Mouse (Mus musculus): ENCODE measurements around the gene Arhgap24.

Gene Arhgap24

GRCm38 (mm10) chr5:102578431-102578830, 97.2 kb downstream of the Arhgap24 start:
- DNase-seq (ENCODE audit: low spot score in 2 of 2) = no peak

- DNase-seq (ENCODE audit: low spot score in 2 of 2) = no peak
These were observed 101.7 kb downstream of the Arhgap24 start for GRCm38 (mm10) chr5:102582864-102583410.

DNA sequence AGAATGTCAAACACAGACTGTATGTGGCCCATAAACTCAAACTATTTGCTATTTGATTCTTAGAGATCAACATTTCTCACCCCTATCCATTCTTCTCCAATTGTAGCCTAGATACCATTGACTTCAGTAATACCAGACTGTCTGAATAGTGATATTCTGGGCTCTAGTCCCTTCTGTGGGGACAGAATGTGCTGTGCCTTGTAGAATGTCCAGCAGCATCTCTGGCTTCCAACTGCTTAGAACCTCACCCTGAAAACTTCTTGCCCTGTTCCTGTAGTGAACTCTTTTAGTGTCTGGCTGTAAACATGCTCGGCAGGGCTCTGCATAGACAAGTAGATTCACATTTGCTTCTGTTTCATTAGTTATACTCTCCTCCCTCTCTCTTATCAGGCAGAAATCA, 110.2 kb downstream of the Arhgap24 start:
- DNase-seq (ENCODE audit: low spot score in 2 of 2) = no peak

DNA sequence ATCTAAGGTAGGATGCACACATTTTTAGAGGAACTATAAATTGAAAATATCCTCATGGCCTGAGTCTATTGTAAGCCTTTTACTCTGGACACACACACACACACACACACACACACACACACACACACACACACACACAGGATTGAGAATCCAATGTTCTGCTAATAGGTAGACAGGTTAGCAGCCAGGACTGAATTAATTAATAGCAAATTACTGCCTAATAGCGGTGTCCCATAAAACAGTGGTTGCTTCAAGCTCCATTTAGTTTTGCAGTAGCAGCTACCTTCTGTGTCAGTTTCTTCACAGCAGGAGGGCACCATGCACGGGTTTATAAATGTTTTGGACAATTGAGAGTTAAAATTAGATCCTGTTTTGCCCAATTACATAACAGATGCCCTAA, 111.9 kb downstream of the Arhgap24 start:
- DNase-seq (ENCODE audit: low spot score in 2 of 2) = no peak

DNA sequence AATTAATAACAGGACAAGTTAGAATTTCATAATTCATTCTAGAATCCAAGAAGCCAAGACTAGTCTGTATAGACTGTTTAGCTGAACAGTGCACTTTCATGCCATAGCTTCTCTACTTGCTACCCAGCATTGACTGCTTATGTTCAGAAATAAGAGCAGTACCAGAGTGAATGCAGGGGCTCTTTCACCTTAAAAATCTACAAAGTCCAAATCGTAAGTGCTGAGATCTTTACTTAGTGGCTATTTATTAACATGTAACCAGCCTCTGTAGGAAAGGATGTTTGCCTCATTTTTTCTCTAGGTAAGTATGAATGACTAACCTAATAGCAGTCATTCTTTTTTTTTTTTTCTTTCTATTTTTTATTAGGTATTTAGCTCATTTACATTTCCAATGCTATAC, 117.9 kb downstream of the Arhgap24 start:
- no peak for DNase-seq (ENCODE audit: low spot score in 2 of 2)

GRCm38 (mm10) chr5:102613571-102613970, 132.4 kb downstream of the Arhgap24 start:
- DNase-seq (ENCODE audit: low spot score in 2 of 2) = no peak

DNA sequence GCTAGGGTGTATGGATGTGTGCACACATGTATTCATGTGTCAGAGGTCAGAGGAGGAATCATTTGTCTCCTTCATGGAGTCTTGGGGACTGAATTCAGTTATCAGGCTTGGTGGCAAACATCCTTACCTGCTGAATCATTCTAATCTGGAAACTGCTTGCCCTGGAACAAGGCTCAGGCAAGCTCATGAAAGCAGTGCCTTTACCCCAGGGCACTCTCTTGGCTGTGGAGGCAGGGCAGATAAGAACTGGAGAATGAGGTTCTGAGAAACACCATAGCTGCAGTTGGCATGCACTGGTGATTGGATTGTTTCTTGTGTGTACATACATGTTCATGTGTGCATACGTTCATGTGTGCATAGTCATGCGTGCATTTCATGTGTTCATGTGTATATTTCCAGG, 132.9 kb downstream of the Arhgap24 start:
- DNase-seq (ENCODE audit: low spot score in 2 of 2) = no peak

GRCm38 (mm10) chr5:102615249-102615648, 134.1 kb downstream of the Arhgap24 start:
- no peak for DNase-seq (ENCODE audit: low spot score in 2 of 2)

DNA sequence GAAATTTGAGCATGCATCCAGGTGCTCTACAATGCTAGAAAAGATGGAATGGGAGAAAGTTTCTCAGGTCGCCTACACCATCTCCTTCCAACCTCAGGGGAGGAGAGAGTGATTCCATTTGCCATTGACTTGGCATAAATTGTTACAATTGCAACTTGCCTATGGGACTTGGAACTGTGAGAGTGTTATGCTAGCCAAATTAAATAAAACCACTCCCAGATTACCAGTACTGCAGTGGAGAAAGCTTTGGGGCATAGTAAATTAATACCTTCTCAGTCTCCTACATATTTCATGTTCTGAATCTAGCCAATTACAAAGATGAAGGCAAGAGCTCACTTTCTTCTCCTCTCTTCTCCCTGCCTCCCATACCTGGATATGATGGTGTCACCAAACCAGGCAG, 139.8 kb downstream of the Arhgap24 start:
- DNase-seq (ENCODE audit: low spot score in 2 of 2) = no peak

GRCm38 (mm10) chr5:102623807-102624435, 142.7 kb downstream of the Arhgap24 start:
- no peak for DNase-seq (ENCODE audit: low spot score in 2 of 2)

GRCm38 (mm10) chr5:102626671-102627070, 145.5 kb downstream of the Arhgap24 start:
- no peak for DNase-seq (ENCODE audit: low spot score in 2 of 2)

- no peak for DNase-seq (ENCODE audit: low spot score in 2 of 2)
These were observed 148.2 kb downstream of the Arhgap24 start for GRCm38 (mm10) chr5:102629362-102629771.

DNA sequence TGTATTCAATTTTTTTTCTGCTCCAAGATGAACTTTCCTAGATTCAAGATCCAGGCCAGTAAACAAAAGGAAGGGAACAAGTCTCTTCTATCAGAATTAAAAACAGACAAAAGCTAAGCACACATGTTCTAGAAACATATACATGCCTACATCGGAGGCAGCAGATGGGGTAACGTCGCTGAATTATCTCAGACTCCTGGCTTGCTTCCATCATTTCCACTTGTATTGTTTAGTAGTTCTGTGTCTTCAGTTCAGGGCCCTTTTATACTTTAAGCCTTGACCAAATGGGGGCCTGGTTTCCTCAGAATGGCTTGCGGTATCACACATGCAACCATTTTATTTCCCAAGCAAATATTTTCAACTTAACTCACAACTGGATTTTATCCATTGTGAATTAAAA, 154.4 kb downstream of the Arhgap24 start:
- DNase-seq (ENCODE audit: low spot score in 2 of 2) = no peak

GRCm38 (mm10) chr5:102639782-102640559, 158.8 kb downstream of the Arhgap24 start:
- DNase-seq (ENCODE audit: low spot score in 2 of 2) = no peak

DNA sequence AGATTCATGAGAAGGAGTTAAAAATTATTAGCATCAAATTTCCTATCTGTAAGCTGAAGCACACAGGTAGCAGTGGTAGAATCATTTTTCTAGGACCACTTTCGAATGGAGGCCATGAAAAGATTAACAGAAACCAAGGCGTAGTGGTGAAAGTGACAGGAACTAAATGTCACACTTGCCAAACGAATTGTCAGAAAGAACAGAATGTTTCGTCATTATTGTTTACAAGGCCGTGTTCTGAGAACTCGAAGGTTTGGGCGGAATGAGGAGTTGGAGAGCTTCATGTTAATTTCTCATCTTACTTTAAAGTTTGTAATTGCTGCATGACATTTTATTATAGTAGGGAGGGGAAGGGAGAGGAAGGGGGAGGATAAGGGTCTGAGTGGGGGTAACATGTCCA, 162.2 kb downstream of the Arhgap24 start:
- DNase-seq (ENCODE audit: low spot score in 2 of 2) = no peak

DNA sequence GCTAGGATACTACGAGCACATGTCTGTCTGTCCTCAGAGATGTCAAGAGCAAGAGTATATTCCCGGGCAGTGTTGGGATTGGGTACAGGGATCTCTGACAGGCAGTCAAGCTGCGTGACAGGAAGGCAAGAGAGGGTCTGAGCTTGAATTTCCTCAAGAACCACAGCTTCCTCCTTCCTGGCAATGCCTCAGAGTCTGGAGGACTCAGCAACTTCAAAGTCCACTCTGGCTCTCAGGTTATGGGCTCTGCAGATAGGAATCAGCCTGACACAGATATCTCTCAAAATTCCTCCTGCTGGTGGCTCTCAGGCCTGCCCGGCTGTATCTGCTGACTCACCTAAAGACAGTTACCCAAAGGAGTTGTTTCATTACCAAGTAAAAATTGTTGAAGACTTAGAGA, 162.6 kb downstream of the Arhgap24 start:
- no peak for DNase-seq (ENCODE audit: low spot score in 2 of 2)

GRCm38 (mm10) chr5:102659061-102659460, 177.9 kb downstream of the Arhgap24 start:
- no peak for DNase-seq (ENCODE audit: low spot score in 2 of 2)

GRCm38 (mm10) chr5:102664988-102665726, 184.0 kb downstream of the Arhgap24 start:
- DNase-seq (ENCODE audit: low spot score in 2 of 2) = no peak

DNA sequence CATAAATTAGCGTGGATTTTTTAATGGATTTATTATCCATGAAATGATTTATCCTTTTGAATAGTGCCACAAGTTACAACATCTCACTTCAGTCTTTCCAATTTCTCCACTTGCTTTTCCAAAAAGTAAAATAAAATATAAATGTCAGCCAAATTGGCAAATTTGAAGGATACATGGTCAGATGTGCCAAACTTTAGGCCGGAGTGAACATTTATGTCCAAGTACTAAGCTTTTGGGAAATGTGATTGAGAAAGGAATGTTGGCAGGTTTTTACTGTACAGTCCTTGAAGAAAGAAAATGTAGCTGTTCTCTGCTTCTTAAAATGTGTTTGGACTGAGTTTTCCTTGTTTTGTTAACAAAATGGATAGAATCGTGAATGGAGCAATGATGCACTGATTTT, 185.7 kb downstream of the Arhgap24 start:
- DNase-seq (ENCODE audit: low spot score in 2 of 2) = no peak

GRCm38 (mm10) chr5:102667754-102668575, 186.8 kb downstream of the Arhgap24 start:
- no peak for DNase-seq (ENCODE audit: low spot score in 2 of 2)

DNA sequence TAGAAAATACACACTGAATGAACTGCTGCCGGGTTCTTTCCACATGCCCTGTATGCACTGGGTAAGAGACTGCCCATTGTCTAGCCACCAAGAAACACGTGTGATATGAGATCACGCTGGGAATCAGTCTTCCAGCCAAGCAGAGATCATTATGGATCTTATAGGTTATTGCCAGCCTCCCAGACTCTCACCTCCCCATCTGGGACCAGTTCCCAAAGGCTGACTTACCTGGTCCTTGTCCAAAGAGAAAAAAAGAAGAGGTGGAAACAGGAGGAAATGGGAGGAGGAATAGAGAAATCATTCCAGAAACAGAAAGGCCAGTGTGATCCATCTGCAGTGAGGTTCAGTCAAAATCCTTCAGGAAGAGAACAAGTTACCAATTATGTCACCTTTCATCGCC, 189.0 kb downstream of the Arhgap24 start:
- no peak for DNase-seq (ENCODE audit: low spot score in 2 of 2)
